Mouse (Mus musculus): ENCODE results near the gene Maats1. TPM values are rescaled to one million over a fixed set of nuclear protein-coding genes. Genes with fewer than 3 reads are reported as not detected.

The Maats1 gene
- total RNA-seq, 1 experiment from 2014 or later = not detected

DNA sequence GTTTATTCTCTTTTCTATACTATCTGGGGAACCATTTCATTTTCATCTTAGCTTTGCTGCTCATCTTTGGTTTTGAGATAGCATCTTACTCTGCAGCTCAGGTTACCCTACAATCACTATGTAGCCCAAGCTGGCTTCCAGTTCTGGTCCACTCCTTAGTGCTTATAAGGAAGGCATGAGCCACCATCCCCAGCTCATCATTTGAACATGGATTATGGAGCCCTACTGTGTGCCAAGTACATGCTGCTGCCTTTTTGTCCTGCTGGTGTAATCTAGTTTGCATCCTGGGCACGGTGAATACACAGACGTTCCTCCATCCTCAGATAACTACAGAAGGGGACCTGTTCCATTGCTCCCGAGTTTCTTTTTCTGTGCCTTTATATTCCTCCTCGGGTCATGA, 30.9 kb upstream of the Maats1 start:
- ATAC-seq (ENCODE audit: extremely low read depth, insufficient number of reproducible peaks, low FRiP score, poor library complexity, severe bottlenecking) = no peak

DNA sequence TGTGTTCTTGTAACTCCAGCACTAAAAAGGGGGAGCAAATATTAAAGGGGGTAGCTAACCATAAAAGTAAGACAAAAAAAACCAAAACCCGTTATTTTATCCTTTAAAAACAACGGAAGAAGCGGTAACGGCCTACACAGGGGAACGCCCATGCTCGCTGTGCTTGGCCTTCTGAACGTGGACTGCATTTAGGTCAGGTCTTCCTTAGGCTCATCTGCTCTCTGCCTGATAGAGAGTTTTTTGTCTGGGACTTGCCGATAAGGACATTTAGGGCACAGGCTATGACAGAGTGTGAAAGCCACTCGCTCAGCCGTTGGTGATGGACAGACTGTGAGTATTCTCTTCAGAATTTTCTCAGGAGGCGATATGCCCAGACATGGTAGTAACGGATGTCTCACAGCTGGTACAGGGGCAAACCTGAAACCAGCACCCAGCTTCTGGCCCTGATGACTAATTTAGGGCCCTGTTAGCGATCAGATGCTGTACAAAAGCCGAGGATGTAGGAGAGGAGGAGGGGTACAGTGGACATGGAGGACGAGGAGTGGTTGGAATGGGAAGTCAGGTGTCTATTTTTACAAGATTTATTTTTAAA, 29.9 kb upstream of the Maats1 start:
- ATAC-seq (ENCODE audit: extremely low read depth, insufficient number of reproducible peaks, low FRiP score, poor library complexity, severe bottlenecking) = no peak

DNA sequence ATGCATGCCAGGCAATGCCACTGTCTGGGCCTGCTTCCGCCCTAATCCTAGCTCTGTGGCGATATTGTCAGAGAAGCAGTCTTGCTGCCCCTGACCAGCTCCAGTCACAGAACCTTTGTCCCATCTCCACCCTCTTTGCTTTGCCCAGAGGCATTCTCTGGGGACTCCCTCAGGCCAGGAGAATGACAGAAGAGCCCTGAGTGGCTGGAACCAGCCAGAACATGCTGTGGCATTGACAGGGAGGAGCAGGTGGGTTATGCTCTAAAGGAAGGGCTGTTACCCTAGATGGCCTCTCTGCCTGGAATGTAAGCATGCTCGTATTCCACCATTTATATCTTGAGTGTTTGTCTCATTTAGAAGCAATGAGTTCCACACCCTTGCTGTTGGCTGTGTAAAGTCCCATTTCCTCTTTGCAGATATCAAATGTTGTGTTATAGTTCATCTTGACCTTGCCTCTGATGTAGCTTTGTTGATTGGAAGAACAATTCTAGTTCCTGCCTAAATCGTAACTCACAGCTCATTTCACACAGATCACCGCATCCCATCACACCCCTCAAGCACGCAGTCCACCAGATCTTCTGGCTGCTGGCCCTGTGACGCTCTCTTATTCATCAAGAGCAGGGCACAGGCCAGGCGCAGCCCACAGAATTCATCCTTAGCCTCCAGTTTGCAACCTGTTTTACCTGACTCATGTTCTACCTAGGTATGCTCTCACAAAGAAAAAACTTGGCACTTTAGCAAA, 28.9 kb upstream of the Maats1 start:
- ATAC-seq (ENCODE audit: extremely low read depth, insufficient number of reproducible peaks, low FRiP score, poor library complexity, severe bottlenecking) = no peak

DNA sequence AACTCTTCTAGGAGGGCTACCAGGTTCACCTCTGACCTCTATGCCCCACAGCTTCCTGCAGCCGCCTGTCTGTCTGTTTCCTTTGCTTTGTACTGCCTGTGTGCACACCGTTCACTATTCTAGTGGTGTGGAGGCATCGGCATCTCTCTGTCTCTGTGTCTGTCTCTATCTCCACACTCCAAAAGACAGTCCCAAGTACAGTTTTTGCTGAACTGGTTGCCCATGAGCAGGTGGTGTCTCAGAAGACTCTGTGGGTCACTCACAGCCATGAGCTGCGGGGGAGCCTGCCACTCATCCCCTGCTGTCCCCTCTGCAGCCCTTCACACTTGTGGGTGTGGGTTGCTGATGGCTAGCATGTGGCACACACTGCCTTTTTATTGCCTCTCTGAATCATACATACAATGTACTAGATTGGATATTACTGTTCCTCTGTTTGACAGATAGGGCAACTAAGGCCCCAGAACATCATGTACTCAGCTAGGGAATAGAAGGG, 28.1 kb upstream of the Maats1 start:
- no peak for ATAC-seq (ENCODE audit: extremely low read depth, insufficient number of reproducible peaks, low FRiP score, poor library complexity, severe bottlenecking)

DNA sequence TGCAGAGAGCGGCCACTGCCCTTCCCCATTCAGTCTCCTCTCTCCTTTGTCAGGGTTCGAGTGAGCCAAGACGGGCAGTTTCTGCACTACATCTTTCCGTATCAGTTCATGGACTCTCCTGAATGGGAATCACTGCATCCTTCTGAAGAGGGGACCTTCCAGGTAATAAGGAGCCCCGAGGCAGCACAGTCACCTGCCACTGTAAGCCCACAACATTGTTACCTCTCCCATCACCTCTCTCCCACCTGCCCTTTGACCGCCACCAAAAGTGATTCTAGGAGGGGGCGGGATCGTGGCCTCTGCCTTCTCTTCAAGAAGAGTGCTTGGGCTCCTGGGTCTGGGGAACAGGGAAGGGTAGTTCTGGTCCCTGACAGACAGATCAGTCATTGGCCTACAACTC, 27.5 kb upstream of the Maats1 start:
- no peak for ATAC-seq (ENCODE audit: extremely low read depth, insufficient number of reproducible peaks, low FRiP score, poor library complexity, severe bottlenecking)

DNA sequence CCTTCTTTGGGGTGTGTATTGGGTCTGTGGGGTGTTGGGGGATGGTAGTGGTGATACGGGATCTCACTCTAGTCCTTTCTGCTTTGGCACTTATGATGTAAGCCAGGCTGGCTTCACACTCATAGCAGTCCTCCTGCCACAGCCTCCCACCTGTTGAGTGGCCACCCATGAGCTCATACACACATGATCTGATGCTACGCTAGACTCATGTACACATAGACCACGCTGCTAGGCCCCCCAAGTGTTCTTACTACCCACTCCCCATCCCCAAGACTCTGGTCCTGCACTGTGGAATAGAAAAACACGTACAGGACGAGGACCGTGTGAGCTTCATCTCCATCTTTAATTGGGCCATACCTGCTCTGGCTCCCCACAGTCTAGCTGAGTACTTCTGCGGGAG, 27.1 kb upstream of the Maats1 start:
- ATAC-seq (ENCODE audit: extremely low read depth, insufficient number of reproducible peaks, low FRiP score, poor library complexity, severe bottlenecking) = no peak

DNA sequence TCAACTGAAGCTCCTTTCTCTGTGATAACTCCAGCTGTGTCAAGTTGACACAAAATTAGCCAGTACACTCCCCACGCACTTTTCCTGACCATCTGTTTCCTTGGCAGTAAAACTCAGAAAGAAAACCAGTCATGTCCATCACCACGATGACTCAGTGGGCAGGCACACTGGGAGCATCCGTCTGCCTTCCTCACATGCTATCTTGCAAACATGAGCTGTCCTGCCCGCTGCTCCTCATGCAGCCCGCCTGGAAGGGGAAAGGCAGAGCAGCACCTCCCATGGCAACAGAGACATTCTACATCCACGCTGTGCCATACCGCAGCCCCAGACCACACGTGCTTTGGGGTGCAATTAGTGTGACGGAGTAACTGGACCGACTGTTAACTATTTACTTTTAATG, 26.4 kb upstream of the Maats1 start:
- no peak for ATAC-seq (ENCODE audit: extremely low read depth, insufficient number of reproducible peaks, low FRiP score, poor library complexity, severe bottlenecking)

DNA sequence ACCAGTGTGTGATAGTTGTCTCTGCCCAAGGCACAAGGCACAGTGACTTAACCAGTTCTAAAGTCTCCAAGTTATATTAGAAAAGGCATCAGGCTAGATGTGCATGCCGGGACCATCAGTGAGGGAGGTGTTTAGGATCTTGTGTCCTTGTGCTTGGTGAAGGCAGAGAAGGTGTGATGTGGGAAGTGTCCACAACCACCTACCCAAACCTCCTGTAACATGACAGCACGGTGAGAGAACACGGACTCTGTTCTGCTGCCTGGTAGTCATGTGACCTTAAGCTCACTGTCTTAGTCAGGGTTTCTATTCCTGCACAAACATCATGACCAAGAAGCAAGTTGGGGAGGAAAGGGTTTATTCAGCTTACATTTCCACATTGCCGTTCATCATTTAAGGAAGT, 24.3 kb upstream of the Maats1 start:
- no peak for ATAC-seq (ENCODE audit: extremely low read depth, insufficient number of reproducible peaks, low FRiP score, poor library complexity, severe bottlenecking)

DNA sequence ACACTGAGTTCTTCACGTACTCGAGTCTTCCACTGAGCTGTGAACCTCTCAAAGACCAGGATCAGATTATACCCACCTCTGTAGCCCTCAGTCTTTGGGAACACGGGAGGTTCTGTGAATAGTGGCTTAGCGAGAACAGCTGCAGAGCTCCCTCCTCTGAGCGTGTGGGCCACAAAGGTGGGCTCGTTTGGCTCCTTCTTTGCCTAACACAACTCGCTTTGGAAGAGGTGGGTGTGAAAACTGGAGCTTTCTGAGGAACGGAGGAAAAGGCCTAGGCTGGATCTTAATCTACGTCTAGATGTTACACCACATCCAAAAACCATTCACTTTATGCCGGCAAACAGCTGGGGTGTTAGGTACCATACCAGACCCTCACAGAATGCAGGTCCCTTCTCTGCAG, 23.4 kb upstream of the Maats1 start:
- ATAC-seq (ENCODE audit: extremely low read depth, insufficient number of reproducible peaks, low FRiP score, poor library complexity, severe bottlenecking) = no peak

DNA sequence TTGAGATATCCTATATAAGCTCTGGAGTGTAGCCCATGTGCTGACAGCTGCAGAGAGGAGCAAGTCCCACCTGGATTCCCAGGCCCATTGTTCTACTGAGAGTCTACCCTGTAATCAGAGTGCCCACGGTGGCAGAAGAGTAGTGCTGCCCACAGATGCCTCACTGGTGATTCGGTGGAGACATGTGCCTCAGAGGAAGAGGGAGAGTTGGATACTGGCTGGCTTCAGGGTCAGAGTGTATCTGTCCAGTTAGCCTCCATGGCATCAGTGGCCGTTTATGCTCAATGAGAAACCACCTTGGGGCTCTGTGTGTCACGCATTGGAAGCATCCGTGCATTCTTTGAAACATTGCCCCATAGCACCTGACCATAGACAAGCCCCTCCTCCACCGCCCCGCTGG, 21.7 kb upstream of the Maats1 start:
- ATAC-seq (ENCODE audit: extremely low read depth, insufficient number of reproducible peaks, low FRiP score, poor library complexity, severe bottlenecking) = no peak

DNA sequence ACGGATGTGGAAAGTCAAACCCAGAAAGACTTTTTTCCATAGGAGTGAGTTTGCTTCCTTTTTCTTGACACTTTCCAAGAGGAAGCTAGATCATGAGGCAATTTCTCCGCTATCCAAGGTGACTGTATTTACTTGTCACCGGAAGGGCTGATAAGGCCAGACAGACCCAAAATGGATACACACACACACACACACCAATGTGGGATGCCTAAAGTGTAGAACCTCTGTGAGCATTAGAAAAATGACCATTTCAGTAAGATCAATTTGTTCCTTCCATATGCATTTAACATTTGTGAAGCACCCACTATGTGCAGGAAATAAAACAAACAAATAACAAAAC, 21.3 kb upstream of the Maats1 start:
- no peak for ATAC-seq (ENCODE audit: extremely low read depth, insufficient number of reproducible peaks, low FRiP score, poor library complexity, severe bottlenecking)

DNA sequence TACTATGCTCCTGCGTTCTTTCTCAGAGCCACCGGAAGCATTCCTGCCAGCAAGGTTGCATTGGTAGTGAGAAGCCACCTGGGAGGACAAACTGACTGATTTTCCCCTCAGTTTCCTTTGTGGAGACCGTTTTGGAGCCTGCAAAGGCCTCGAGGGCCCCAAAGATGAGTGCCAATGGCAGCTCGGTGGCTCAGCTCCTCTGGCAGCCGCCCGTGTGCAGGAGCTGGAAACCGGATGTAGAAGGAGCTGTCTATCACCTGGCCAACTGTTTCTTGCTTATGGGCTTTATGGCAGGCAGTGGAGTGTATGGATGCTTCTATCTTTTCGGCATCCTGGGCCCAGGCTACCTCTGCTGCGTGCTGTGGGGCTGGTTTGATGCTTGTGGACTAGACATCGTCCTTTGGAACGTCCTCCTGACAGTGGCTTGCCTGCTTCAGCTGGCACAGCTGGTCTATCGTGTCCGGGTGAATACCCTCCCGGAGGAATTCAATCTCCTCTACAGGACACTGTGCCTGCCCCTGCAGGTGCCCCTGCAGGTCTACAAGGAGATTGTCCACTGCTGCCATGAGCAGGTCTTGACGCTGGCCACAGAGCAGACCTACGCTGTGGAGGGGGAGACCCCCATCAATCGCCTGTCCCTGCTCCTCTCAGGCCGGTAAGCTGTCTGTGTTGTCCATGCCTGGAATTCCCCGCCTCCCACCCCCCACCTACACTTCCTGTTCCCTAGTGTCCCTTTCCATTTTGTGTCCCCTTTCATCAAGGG, 20.7 kb upstream of the Maats1 start:
- ATAC-seq (ENCODE audit: extremely low read depth, insufficient number of reproducible peaks, low FRiP score, poor library complexity, severe bottlenecking) = no peak

DNA sequence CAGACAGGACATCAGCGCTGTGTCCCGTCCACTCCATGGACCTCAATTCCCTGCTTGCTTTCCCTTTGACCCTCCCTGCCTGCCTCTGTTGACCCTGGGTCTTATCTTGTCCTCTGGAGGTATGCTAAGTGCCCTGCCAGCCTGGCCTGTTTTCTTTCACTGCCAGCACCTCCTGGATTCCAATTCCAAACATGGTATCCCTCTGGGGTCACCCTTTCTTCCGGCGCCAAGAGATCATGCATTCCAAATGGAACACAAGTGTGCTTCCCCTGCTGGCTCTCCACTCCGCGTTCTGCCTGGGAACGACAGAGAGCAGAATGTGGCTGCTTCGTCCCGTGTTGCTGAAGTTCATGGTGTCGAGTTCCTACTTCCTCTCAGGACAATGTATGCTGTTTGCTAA, 20.0 kb upstream of the Maats1 start, which contains the start of gene Popdc2:
Popdc2 (plus strand) TSS at position 277 of the 400 bp plus-strand sequence.
- no peak for ATAC-seq (ENCODE audit: extremely low read depth, insufficient number of reproducible peaks, low FRiP score, poor library complexity, severe bottlenecking)

DNA sequence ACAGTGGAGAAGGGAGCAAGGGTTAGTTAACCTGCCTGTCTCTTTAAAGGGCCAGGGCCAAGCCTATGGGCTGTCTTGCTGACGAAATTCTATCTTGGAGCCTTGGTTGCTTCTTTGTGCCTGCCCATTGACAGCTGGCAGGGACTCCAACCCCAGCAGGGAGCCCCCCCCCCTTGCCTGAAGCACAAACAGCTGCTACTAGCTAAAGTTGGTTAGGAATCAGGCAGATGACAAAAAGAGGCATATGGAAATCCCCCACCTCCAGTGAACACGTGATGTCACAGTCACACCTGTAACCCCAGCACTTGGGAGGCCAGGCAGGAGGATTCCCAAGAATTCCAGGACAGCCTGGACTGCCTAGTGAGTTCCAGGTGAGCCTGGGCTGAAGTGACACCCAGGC, 18.4 kb upstream of the Maats1 start:
- ATAC-seq (ENCODE audit: extremely low read depth, insufficient number of reproducible peaks, low FRiP score, poor library complexity, severe bottlenecking) = no peak

DNA sequence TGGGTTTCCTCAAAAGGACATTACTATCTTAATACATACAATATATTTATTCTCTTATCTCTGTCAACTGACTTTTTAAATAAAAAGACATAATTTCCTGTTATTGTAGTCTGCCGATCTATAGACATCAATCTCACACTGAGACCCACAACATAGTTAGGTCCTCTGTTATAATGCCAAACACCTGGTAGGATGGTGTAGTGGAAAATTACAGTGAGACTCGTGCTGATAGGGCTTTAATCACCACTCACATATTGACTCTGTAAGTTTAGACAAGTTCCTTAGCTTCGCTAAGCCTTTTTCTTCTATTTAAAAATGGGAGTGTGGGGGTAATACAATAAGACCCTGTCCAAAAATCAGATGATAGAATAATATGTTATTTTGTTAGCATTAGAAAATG, 17.9 kb upstream of the Maats1 start:
- ATAC-seq (ENCODE audit: extremely low read depth, insufficient number of reproducible peaks, low FRiP score, poor library complexity, severe bottlenecking) = no peak

DNA sequence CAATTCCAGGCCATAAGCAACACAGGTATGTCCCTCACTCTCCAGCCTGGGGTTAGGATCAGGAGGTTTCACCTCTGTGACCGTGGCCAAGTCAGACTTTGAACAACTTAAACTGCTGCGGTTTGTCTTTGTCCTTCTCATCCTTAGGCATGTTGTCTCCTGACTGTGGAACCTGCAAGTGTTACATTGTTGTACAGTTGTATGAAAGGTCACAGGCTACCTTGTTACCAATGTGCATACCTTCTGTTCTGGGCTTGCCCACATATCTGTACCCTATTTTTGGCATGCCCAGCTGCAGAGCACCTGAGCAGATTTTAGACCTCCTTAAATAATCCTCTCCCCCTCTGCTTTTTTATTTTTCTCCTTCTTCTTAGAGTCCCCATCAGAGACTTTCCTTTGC, 17.3 kb upstream of the Maats1 start:
- ATAC-seq (ENCODE audit: extremely low read depth, insufficient number of reproducible peaks, low FRiP score, poor library complexity, severe bottlenecking) = no peak

DNA sequence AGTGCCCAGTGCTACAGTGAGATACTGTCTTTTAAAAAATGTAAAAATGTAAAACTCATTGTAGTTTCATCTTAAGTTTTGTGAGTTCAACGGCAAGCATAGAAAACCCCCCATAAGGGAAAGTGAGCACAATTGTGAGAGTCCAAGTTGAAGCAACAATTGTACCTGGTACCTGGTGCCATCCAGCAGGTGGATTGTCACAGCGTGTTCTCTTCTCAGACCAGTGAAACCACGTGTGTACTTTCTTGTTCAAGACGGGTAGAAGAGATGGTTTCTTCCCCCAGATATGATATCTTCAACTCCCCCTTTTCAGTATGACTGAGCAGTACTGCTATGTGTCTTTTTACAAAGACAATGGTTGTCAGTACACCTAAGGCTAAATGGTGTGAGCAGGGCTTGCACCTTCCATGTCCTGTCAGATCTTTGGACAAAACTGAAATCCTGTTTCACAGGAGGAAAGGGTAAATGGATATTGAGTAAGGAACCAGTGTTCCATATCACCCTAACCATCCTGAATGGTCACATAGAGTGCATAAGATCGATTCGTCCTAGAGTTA, 16.4 kb upstream of the Maats1 start:
- ATAC-seq (ENCODE audit: extremely low read depth, insufficient number of reproducible peaks, low FRiP score, poor library complexity, severe bottlenecking) = no peak

DNA sequence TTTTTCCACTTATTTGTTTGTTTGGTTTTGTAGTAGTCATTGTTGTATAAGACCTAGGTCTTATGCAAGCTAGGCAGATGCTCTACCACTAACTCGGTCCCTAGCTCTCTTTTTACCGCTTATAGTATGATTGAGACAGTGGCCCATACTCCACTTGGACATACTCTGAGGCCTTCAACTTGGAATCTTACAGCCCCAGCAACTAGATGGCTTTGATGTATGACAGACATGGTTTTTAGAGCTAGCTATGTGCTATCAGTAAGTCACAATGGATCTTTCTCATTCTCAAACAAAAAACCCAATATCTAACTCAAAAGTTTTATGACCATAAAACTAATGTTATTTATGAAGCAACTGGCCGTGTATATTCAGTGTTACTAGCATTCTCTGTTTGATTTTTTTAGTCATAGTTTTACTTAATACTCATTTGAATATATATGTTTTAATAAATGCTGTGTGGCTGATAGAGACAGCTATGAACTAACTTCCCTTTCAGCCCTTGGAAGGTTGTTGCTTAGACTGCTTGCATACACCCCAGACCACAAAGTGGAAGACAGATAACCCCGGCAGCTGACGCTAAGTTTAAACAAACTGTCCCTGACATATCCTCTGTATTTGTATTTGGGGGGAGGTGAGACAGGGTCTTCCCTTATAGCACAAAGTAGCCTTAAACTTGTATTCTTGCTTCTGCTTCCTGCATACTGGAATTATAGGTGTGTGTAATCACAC, 12.4 kb upstream of the Maats1 start:
- ATAC-seq (ENCODE audit: extremely low read depth, insufficient number of reproducible peaks, low FRiP score, poor library complexity, severe bottlenecking) = no peak

DNA sequence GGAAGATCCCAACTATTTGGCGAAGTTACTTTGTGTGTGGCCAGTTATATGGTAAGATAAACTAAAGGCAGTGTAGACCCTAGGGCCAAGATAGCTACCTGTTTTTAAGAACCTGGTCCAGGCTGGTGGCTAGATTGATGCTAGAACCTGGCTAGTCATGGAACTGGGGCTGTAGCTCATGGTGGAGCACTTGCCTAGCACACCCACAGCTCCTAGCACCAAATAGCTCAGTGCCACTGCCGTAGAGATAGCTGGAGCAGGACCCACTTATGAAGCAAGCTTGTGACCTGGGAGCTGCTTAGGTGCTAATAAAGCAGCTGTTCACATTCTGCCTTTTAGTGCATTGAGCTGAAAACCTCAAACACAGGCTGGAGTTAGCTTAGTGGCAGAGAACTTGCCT, 11.7 kb upstream of the Maats1 start:
- peak; percentile 63 for ATAC-seq (ENCODE audit: extremely low read depth, insufficient number of reproducible peaks, low FRiP score, poor library complexity, severe bottlenecking)

Measured in neutrophil, adult 5-6 weeks (primary cell).